Mouse (Mus musculus): ENCODE results near the gene Amh.

DNA sequence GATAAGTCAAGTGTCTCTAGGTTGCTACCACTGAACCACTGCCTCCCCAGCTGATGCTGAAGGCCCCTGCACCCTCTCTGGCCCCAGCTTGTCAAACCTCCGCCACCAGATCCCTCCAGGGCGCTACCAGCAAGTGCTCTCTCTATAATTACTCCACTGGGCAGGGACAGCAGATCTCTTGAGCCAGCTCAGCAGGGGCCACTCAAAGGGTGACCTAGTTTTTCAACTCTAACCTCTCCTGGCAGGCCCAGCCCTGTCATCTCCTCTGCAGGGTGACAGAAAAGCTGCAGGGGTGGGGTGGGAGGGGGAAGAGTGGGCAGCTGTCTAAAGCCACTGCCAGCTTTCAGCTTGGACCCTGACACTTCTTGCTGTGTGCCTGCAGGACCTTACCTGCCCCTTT lies 32.8 kb downstream of the Amh start:
- no peak for TF ChIP-seq CTCF (conservative IDR thresholded peaks at IDR 0.05; ENCODE audit: insufficient read depth, insufficient read length, low read depth, low read length)
- no peak for TF ChIP-seq POLR2A (IDR thresholded peaks at IDR 0.05; ENCODE audit: low read depth, low read length)

All from kidney, adult 2 months (tissue).